Mouse (Mus musculus) heart, embryonic 12.5 days (tissue): ENCODE data around the gene Zfp622. TPM values are rescaled to one million over a fixed set of nuclear protein-coding genes. Genes with fewer than 3 reads are reported as not detected.

Experiments used
- ATAC-seq: fragments of 200-750 bp; cut with Nextera tagmentation; 2 replicates; pipeline ENCODE4 v1.8.0; 2017; ENCODE audit warnings: moderate TSS enrichment, moderate library complexity; ENCODE audit not compliant: insufficient number of reproducible peaks, low FRiP score
- H3K27ac ChIP-seq: fragments of 300-500 bp; sonication (generic); 2 replicates; pipeline ENCODE4 v1.5.1; 2016; ENCODE audit warnings: mild to moderate bottlenecking, moderate library complexity; ENCODE audit not compliant: poor library complexity, severe bottlenecking
- H3K27me3 ChIP-seq: fragments of 300-500 bp; sonication (generic); replicated peaks from 2 replicates; pipeline ENCODE4 v1.6.1; 2016; ENCODE audit warnings: mild to moderate bottlenecking, moderate library complexity
- H3K36me3 ChIP-seq: fragments of 300-500 bp; sonication (generic); 2 replicates; pipeline ENCODE4 v1.6.1; 2016; ENCODE audit warnings: mild to moderate bottlenecking, moderate library complexity
- H3K4me1 ChIP-seq: fragments of 300-500 bp; sonication (generic); replicated peaks from 2 replicates; pipeline ENCODE4 v1.6.1; 2016; ENCODE audit warnings: mild to moderate bottlenecking
- H3K4me2 ChIP-seq: fragments of 300-500 bp; sonication (generic); 2 replicates; pipeline ENCODE4 v1.6.1; 2016; ENCODE audit warnings: mild to moderate bottlenecking, moderate library complexity
- H3K4me3 ChIP-seq: fragments of 300-500 bp; sonication (generic); 2 replicates; pipeline ENCODE4 v1.5.1; 2016; ENCODE audit warnings: mild to moderate bottlenecking
- H3K9ac ChIP-seq: fragments of 300-500 bp; sonication (generic); 2 replicates; pipeline ENCODE4 v1.6.1; 2016; ENCODE audit warnings: mild to moderate bottlenecking, moderate library complexity
- H3K9me3 ChIP-seq: fragments of 300-500 bp; sonication (generic); replicated peaks from 2 replicates; pipeline ENCODE4 v1.6.1; 2016; ENCODE audit warnings: mild to moderate bottlenecking, moderate library complexity
- WGBS: fragments of 180-500 bp; shearing (Covaris S2); methylation state at CpG from one replicate; pipeline ENCODE4 v1.1.7; 2016; 5-methylcytosine and 5-hydroxymethylcytosine counted together
- polyA plus RNA-seq: library from polyadenylated mRNA; unstranded; fragments of >200 nt; fragmentation: Nextera tagmentation; extraction: Ambion mirVana; gene quantifications from 2 replicates; pipeline ENCODE4 v1.2.1, GENCODE M21; 2016

The Zfp622 gene
- polyA plus RNA-seq, 1 experiment from 2014 or later = 24.2 TPM

- H3K27me3 ChIP-seq = no peaks in the 10 kb centered on the region
- no peaks in the 10 kb centered on the region; the same call in 1 of the 2 replicates for H3K9me3 ChIP-seq
- peaks cover 3% of the 10 kb centered on the region; the same call in 1 of the 2 replicates for H3K36me3 ChIP-seq
- H3K4me3 ChIP-seq = no peak overlapping the region
- H3K4me2 ChIP-seq = no peak overlapping the region
- no peak for ATAC-seq
- no peak overlapping the region for H3K9ac ChIP-seq
- WGBS = 75% methylated on average over 26 of the region's 26 CpGs
- H3K4me1 ChIP-seq = peaks cover 53% of the 10 kb centered on the region
- H3K27ac ChIP-seq = no peak overlapping the region; the same call in 1 of the 2 replicates
Measured at GRCm38 (mm10) chr15:25948257-25949223, 35.6 kb upstream of the Zfp622 start.

GRCm38 (mm10) chr15:25949696-25950095 is 34.5 kb upstream of the Zfp622 start:
- no peaks in the 10 kb centered on the region; the same call in 1 of the 2 replicates for H3K9me3 ChIP-seq
- no peak overlapping the region for H3K9ac ChIP-seq
- no peak overlapping the region for H3K27ac ChIP-seq
- no peaks in the 10 kb centered on the region for H3K27me3 ChIP-seq
- H3K4me3 ChIP-seq = no peak overlapping the region
- H3K4me2 ChIP-seq = no peak overlapping the region
- no peak for ATAC-seq
- 76% methylated on average over 9 of the region's 9 CpGs for WGBS
- H3K4me1 ChIP-seq = peaks cover 48% of the 10 kb centered on the region
- H3K36me3 ChIP-seq = peaks cover 3% of the 10 kb centered on the region; the same call in 1 of the 2 replicates

GRCm38 (mm10) chr15:25950584-25950983 is 33.6 kb upstream of the Zfp622 start:
- ATAC-seq = no peak
- Histone ChIP-seq H3K9ac (no peak overlapping the region), H3K4me1 (peaks cover 41% of the 10 kb centered on the region), H3K4me3 (no peak overlapping the region), H3K27me3 (no peaks in the 10 kb centered on the region), H3K4me2 (no peak overlapping the region), H3K36me3 (peaks cover 3% of the 10 kb centered on the region; the same call in 1 of the 2 replicates), H3K9me3 (no peaks in the 10 kb centered on the region; the same call in 1 of the 2 replicates), H3K27ac (no peak overlapping the region)
- WGBS = 69% methylated on average over 5 of the region's 5 CpGs

- Histone ChIP-seq H3K4me1 (peaks cover 41% of the 10 kb centered on the region), H3K9me3 (no peaks in the 10 kb centered on the region; the same call in 1 of the 2 replicates), H3K27me3 (no peaks in the 10 kb centered on the region), H3K36me3 (peaks cover 3% of the 10 kb centered on the region; the same call in 1 of the 2 replicates), H3K4me2 (no peak overlapping the region), H3K27ac (no peak overlapping the region), H3K4me3 (no peak overlapping the region), H3K9ac (no peak overlapping the region)
- no peak for ATAC-seq
- 49% methylated on average over 4 of the region's 4 CpGs for WGBS
Measured at GRCm38 (mm10) chr15:25951037-25951436, 33.1 kb upstream of the Zfp622 start.

- peaks cover 24% of the 10 kb centered on the region for H3K4me1 ChIP-seq
- 0 out of 2 replicates have a peak overlapping the region, but pooled peaks have one; percentile 62 for H3K27ac ChIP-seq
Measured at GRCm38 (mm10) chr15:25956001-25956400, 28.2 kb upstream of the Zfp622 start.

GRCm38 (mm10) chr15:25956422-25957117 is 27.6 kb upstream of the Zfp622 start:
- Histone ChIP-seq H3K9me3 (no peaks in the 10 kb centered on the region), H3K9ac (no peak overlapping the region), H3K27ac (peak overlapping the region; percentile 62; the same call in 1 of the 2 replicates), H3K4me2 (no peak overlapping the region), H3K4me1 (peaks cover 22% of the 10 kb centered on the region), H3K36me3 (no peaks in the 10 kb centered on the region), H3K4me3 (no peak overlapping the region), H3K27me3 (no peaks in the 10 kb centered on the region)
- WGBS = 48% methylated on average over 11 of the region's 11 CpGs
- no peak for ATAC-seq

More at GRCm38 (mm10) chr15:25956001-25956400, 28.2 kb upstream of the Zfp622 start:
- H3K36me3 ChIP-seq = no peaks in the 10 kb centered on the region
- no peak overlapping the region for H3K9ac ChIP-seq
- no peak overlapping the region for H3K4me3 ChIP-seq
- H3K27me3 ChIP-seq = no peaks in the 10 kb centered on the region
- H3K4me2 ChIP-seq = no peak overlapping the region
- WGBS = 62% methylated on average over 5 of the region's 5 CpGs
- H3K9me3 ChIP-seq = no peaks in the 10 kb centered on the region
- no peak for ATAC-seq

GRCm38 (mm10) chr15:25957651-25958050 is 26.5 kb upstream of the Zfp622 start:
- H3K27me3 ChIP-seq = no peaks in the 10 kb centered on the region
- peaks cover 22% of the 10 kb centered on the region for H3K4me1 ChIP-seq
- H3K9me3 ChIP-seq = no peaks in the 10 kb centered on the region
- 0 out of 2 replicates have a peak overlapping the region, but pooled peaks have one; percentile 33 for H3K27ac ChIP-seq
- ATAC-seq = no peak
- H3K4me2 ChIP-seq = no peak overlapping the region
- no peak overlapping the region for H3K9ac ChIP-seq
- 71% methylated on average over 10 of the region's 10 CpGs for WGBS
- no peaks in the 10 kb centered on the region for H3K36me3 ChIP-seq
- no peak overlapping the region for H3K4me3 ChIP-seq

- peak; percentile 73; the same call in 1 of the 2 replicates for ATAC-seq
- H3K27me3 ChIP-seq = no peaks in the 10 kb centered on the region
- no peak overlapping the region for H3K4me2 ChIP-seq
- H3K9me3 ChIP-seq = no peaks in the 10 kb centered on the region
- no peaks in the 10 kb centered on the region for H3K36me3 ChIP-seq
- no peak overlapping the region for H3K27ac ChIP-seq
- no peak overlapping the region for H3K4me3 ChIP-seq
- H3K9ac ChIP-seq = no peak overlapping the region
- 19% methylated on average over 5 of the region's 5 CpGs for WGBS
- peaks cover 29% of the 10 kb centered on the region for H3K4me1 ChIP-seq
Measured at GRCm38 (mm10) chr15:25959375-25959774, 24.8 kb upstream of the Zfp622 start.

- 73% methylated on average over 5 of the region's 5 CpGs for WGBS
Measured at GRCm38 (mm10) chr15:25960231-25960630, 23.9 kb upstream of the Zfp622 start.

GRCm38 (mm10) chr15:25966220-25966774 is 17.9 kb upstream of the Zfp622 start:
- ATAC-seq = no peak
- H3K27ac ChIP-seq = no peak overlapping the region
- peaks cover 18% of the 10 kb centered on the region; the same call in 1 of the 2 replicates for H3K4me1 ChIP-seq
- whole genome bisulfite sequencing = 51% methylated on average over 6 of the region's 6 CpGs
- H3K36me3 ChIP-seq = peaks cover 11% of the 10 kb centered on the region
- no peak overlapping the region for H3K4me2 ChIP-seq
- H3K9ac ChIP-seq = no peak overlapping the region
- no peak overlapping the region for H3K4me3 ChIP-seq
- no peaks in the 10 kb centered on the region for H3K27me3 ChIP-seq
- H3K9me3 ChIP-seq = no peaks in the 10 kb centered on the region

More at GRCm38 (mm10) chr15:25960231-25960630, 23.9 kb upstream of the Zfp622 start:
- H3K4me3 ChIP-seq = no peak overlapping the region
- no peaks in the 10 kb centered on the region for H3K9me3 ChIP-seq
- H3K36me3 ChIP-seq = no peaks in the 10 kb centered on the region
- peaks cover 26% of the 10 kb centered on the region for H3K4me1 ChIP-seq
- ATAC-seq = no peak
- H3K27me3 ChIP-seq = no peaks in the 10 kb centered on the region
- H3K4me2 ChIP-seq = no peak overlapping the region
- H3K9ac ChIP-seq = no peak overlapping the region
- no peak overlapping the region for H3K27ac ChIP-seq
